11 mouse cellular contexts compared by ENCODE assay signal in genomic region chr12:80082730-80083129, GRCm38 (mm10). TPM values are rescaled to one million over a fixed set of nuclear protein-coding genes. Genes with fewer than 3 reads are reported as not detected.
DNase-seq lines count a peak whose midpoint lies in the region; ATAC-seq and TF ChIP-seq lines count a peak whose summit lies in the region.
"Had no signal": no experiment of that assay in that cellular context is flagged by ENCODE, and none has a peak within 500 bp of the region (broad histone marks: within the 10 kb centered on the region; RNA-seq: fewer than 3 reads in every experiment).

No protein-coding gene starts in this region.

- TF ChIP-seq EP300 in MEL (IDR thresholded peaks at IDR 0.05; ENCODE audit: low read depth in 1 of 2, low read length in 2 of 2), result no peak
- TF ChIP-seq EP300 in liver, postnatal 0 days (IDR thresholded peaks at IDR 0.05; ENCODE audit: low read depth), result no peak

- H3K4me1 ChIP-seq in intestine, embryonic 14.5 days (replicated peaks; ENCODE audit: control insufficient read depth, insufficient read depth, low read length), result peaks cover 21% of the 10 kb centered on the region
- peaks cover 21% of the 10 kb centered on the region for H3K4me1 ChIP-seq in intestine, embryonic 16.5 days (ENCODE audit: control insufficient read depth, insufficient read depth, low read length)
- H3K4me1 ChIP-seq in MEL (ENCODE audit: control insufficient read depth in 1 of 2, insufficient read depth in 2 of 2, low read length in 2 of 2), result peaks cover 10 to 26% of the 10 kb centered on the region in 2 experiments
- H3K4me1 ChIP-seq in embryonic facial prominence, embryonic 10.5 days, result peaks cover 49% of the 10 kb centered on the region
- H3K4me1 ChIP-seq in liver, postnatal 0 days (ENCODE audit: insufficient read depth), result peaks cover 40% of the 10 kb centered on the region

- H3K9me3 ChIP-seq in intestine, embryonic 14.5 days (ENCODE audit: control insufficient read depth, low read length), result no peaks in the 10 kb centered on the region
- H3K9me3 ChIP-seq in intestine, embryonic 16.5 days (ENCODE audit: control insufficient read depth, low read length), result no peaks in the 10 kb centered on the region
- no peaks in the 10 kb centered on the region for H3K9me3 ChIP-seq in MEL (replicated peaks; ENCODE audit: insufficient read depth, low read length)
- H3K9me3 ChIP-seq in embryonic facial prominence, embryonic 10.5 days, result no peaks in the 10 kb centered on the region
- H3K9me3 ChIP-seq in liver, postnatal 0 days (ENCODE audit: low read length), result no peaks in the 10 kb centered on the region
- H3K9me3 ChIP-seq: limb, embryonic 12.5 days had no signal

- peak overlapping the region; percentile 64; the same call in 1 of the 2 replicates for H3K27ac ChIP-seq in intestine, embryonic 14.5 days (ENCODE audit: low read depth)
- no peak overlapping the region for H3K27ac ChIP-seq in intestine, embryonic 16.5 days (ENCODE audit: low read length)
- peak overlapping the region; percentile 79 for H3K27ac ChIP-seq in MEL (ENCODE audit: control insufficient read depth, low read depth, low read length)
- H3K27ac ChIP-seq in embryonic facial prominence, embryonic 10.5 days (replicated peaks), result peak overlapping the region; percentile 76
- peak overlapping the region; percentile 92 for H3K27ac ChIP-seq in liver, postnatal 0 days (ENCODE audit: low read depth)
- H3K27ac ChIP-seq: limb, embryonic 12.5 days had no signal

- peak; percentile 39 for TF ChIP-seq RAD21 in MEL (IDR thresholded peaks at IDR 0.05; ENCODE audit: low read depth, low read length)

- H3K9ac ChIP-seq in intestine, embryonic 14.5 days (ENCODE audit: low read length), result no peak overlapping the region
- no peak overlapping the region for H3K9ac ChIP-seq in intestine, embryonic 16.5 days (ENCODE audit: low read depth, low read length)
- H3K9ac ChIP-seq in MEL (ENCODE audit: control insufficient read depth, low read depth, low read length, poor library complexity, severe bottlenecking), result peak overlapping the region; percentile 15
- no peak overlapping the region for H3K9ac ChIP-seq in liver, postnatal 0 days (replicated peaks)
- H3K9ac ChIP-seq: limb, embryonic 12.5 days had no signal

- H3K4me2 ChIP-seq in intestine, embryonic 14.5 days (ENCODE audit: low read length), result no peak overlapping the region
- H3K4me2 ChIP-seq in intestine, embryonic 16.5 days (ENCODE audit: low read depth, low read length), result no peak overlapping the region
- H3K4me2 ChIP-seq in liver, postnatal 0 days (ENCODE audit: low read depth, low read length), result no peak overlapping the region
- H3K4me2 ChIP-seq: limb, embryonic 12.5 days had no signal

- peak; percentile 24 to 59 (median 54) for TF ChIP-seq CTCF in MEL (IDR thresholded peaks at IDR 0.05 in 2 of 3, conservative IDR thresholded peaks at IDR 0.05 in 1 of 3; ENCODE audit: control insufficient read depth in 1 of 3, insufficient read depth in 1 of 3, low read depth in 2 of 3, low read length in 3 of 3, poor library complexity in 1 of 3, severe bottlenecking in 1 of 3)
- TF ChIP-seq CTCF in liver, postnatal 0 days (IDR thresholded peaks at IDR 0.05; ENCODE audit: low read depth), result peak; percentile 80

- H3K27me3 ChIP-seq in intestine, embryonic 14.5 days (replicated peaks; ENCODE audit: control insufficient read depth, insufficient read depth, low read length), result no peaks in the 10 kb centered on the region
- no peaks in the 10 kb centered on the region for H3K27me3 ChIP-seq in intestine, embryonic 16.5 days (replicated peaks; ENCODE audit: control insufficient read depth, insufficient read depth, low read length)
- H3K27me3 ChIP-seq in MEL (ENCODE audit: control insufficient read depth in 1 of 2, insufficient read depth in 2 of 2, low read length in 2 of 2), result no peaks in the 10 kb centered on the region
- H3K27me3 ChIP-seq in embryonic facial prominence, embryonic 10.5 days (replicated peaks; ENCODE audit: low read depth, poor library complexity, severe bottlenecking), result no peaks in the 10 kb centered on the region
- no peaks in the 10 kb centered on the region for H3K27me3 ChIP-seq in liver, postnatal 0 days (ENCODE audit: insufficient read depth, low read length)
- H3K27me3 ChIP-seq: limb, embryonic 12.5 days had no signal

- H3K4me3 ChIP-seq in intestine, embryonic 14.5 days (ENCODE audit: low read depth, low read length), result no peak overlapping the region
- no peak overlapping the region for H3K4me3 ChIP-seq in intestine, embryonic 16.5 days (ENCODE audit: low read length)
- 0 out of 4 replicates have a peak overlapping the region, but pooled peaks of 1 of the 2 experiments have one; percentile 1 for H3K4me3 ChIP-seq in MEL (ENCODE audit: control insufficient read depth in 1 of 2, insufficient read depth in 1 of 2, low read depth in 2 of 2, low read length in 2 of 2)
- no peak overlapping the region for H3K4me3 ChIP-seq in embryonic facial prominence, embryonic 10.5 days
- no peak overlapping the region for H3K4me3 ChIP-seq in liver, postnatal 0 days (ENCODE audit: low read depth, low read length)
- H3K4me3 ChIP-seq: limb, embryonic 12.5 days; myocyte had no signal

- no peak for ATAC-seq in intestine, embryonic 14.5 days (replicated peaks; ENCODE audit: low FRiP score, low TSS enrichment, low read depth)
- ATAC-seq in intestine, embryonic 16.5 days, result no peak
- ATAC-seq in liver, postnatal 0 days, result no peak
- ATAC-seq in inflammation-experienced regulatory T-cells, adult 6 months, result no peak

- H3K36me3 ChIP-seq in intestine, embryonic 14.5 days (ENCODE audit: control insufficient read depth, insufficient read depth, low read length), result no peaks in the 10 kb centered on the region
- no peaks in the 10 kb centered on the region for H3K36me3 ChIP-seq in intestine, embryonic 16.5 days (ENCODE audit: control insufficient read depth, insufficient read depth, low read length)
- H3K36me3 ChIP-seq in MEL (ENCODE audit: control insufficient read depth in 1 of 2, insufficient read depth in 2 of 2, low read length in 2 of 2), result peaks cover 0 to 21% of the 10 kb centered on the region in 2 experiments; a peak in 2 of 4 replicates
- no peaks in the 10 kb centered on the region for H3K36me3 ChIP-seq in embryonic facial prominence, embryonic 10.5 days (replicated peaks)
- no peaks in the 10 kb centered on the region for H3K36me3 ChIP-seq in liver, postnatal 0 days (replicated peaks; ENCODE audit: insufficient read depth, low read length)
- H3K36me3 ChIP-seq: limb, embryonic 12.5 days had no signal

- H3K79me2 ChIP-seq in MEL (ENCODE audit: control insufficient read depth, insufficient read depth, low read length, poor library complexity), result no peaks in the 10 kb centered on the region

- DNase-seq in intestine, embryonic 14.5 days (ENCODE audit: low spot score), result no peak
- DNase-seq in MEL (ENCODE audit: low read depth, low spot score), result peak; percentile 68
- no peak for DNase-seq in embryonic facial prominence, embryonic 10.5 days (ENCODE audit: low spot score)
- DNase-seq in liver, postnatal 0 days, result peak; percentile 40
- no peak for DNase-seq in MN1 (ENCODE audit: low spot score)
- no peak for DNase-seq in cerebellum, adult 11-12 months
- DNase-seq: kidney, postnatal 25 days had no signal

- 94% methylated on average over 4 of the region's 4 CpGs for WGBS in intestine, embryonic 14.5 days
- WGBS in intestine, embryonic 16.5 days, result 88% methylated on average over 4 of the region's 4 CpGs
- 86% methylated on average over 4 of the region's 4 CpGs for WGBS in embryonic facial prominence, embryonic 10.5 days
- WGBS in liver, postnatal 0 days (ENCODE audit: insufficient replicate concordance), result 60% methylated on average over 4 of the region's 4 CpGs

- TF ChIP-seq POLR2A in MEL (IDR thresholded peaks at IDR 0.05; ENCODE audit: control insufficient read depth in 1 of 2, insufficient read depth in 1 of 2, low read depth in 1 of 2, low read length in 2 of 2, poor library complexity in 1 of 2), result no peak

TF ChIP-seq in MEL, 35 proteins besides CTCF, POLR2A, EP300 and RAD21:
- TF ChIP-seq SMC3 (IDR thresholded peaks at IDR 0.05; ENCODE audit: low read depth, low read length) (peak; percentile 43), RCOR1 (IDR thresholded peaks at IDR 0.05; ENCODE audit: low read depth, low read length) (no peak), ZC3H11A (IDR thresholded peaks at IDR 0.05; ENCODE audit: low read depth, low read length) (0 out of 2 replicates have a peak, but pooled peaks have one; percentile 6), ZKSCAN1 (IDR thresholded peaks at IDR 0.05; ENCODE audit: low read depth, low read length) (no peak), KAT2A (conservative IDR thresholded peaks at IDR 0.05; ENCODE audit: low read depth, low read length) (no peak), MAZ (IDR thresholded peaks at IDR 0.05; ENCODE audit: low read depth, low read length) (no peak)

RNA-seq across cellular contexts. Expression of gene Zfp36l1, which starts 30.1 kb away (rescaled TPM):
- 159 and 165 TPM in 2 replicates for polyA plus RNA-seq in intestine, embryonic 14.5 days (2014; fragmentation: Nextera tagmentation; extraction: Ambion mirVana)
- polyA plus RNA-seq in intestine, embryonic 16.5 days (2015; fragmentation: Nextera tagmentation; extraction: Ambion mirVana), result 79.7 and 89.1 TPM in 2 replicates
- total RNA-seq in MEL (2012; rRNA removed), result 1.2 and 1.5 TPM in 2 replicates
- polyA plus RNA-seq in MEL (2012; ENCODE audit: insufficient read depth in 1 of 2, insufficient read length in 2 of 2, low read depth in 1 of 2, low replicate concordance in 2 of 2, missing spikeins in 1 of 2), result 10 to 100 TPM in 1 of 2 experiments, not detected in 1; 22.5 TPM
- 114 and 119 TPM in 2 replicates for polyA plus RNA-seq in embryonic facial prominence, embryonic 10.5 days (2016; fragmentation: Nextera tagmentation; extraction: Ambion mirVana)
- 42.0 and 45.7 TPM in 2 replicates for polyA plus RNA-seq in liver, postnatal 0 days (2015; fragmentation: Nextera tagmentation; extraction: Ambion mirVana)
- 100 to 1,000 TPM; 109 to 177 (median 123) TPM for polyA plus RNA-seq in inflammation-experienced regulatory T-cells, adult 6 months (2017; shearing (Covaris generic))

Comparison
In these comparisons a context has a peak if more than half of its experiments do, and no peak if none do; other contexts are left out.
1. DNase-seq: peak in MEL (single experiment) and liver, postnatal 0 days (single experiment); none in intestine, embryonic 14.5 days (single experiment), embryonic facial prominence, embryonic 10.5 days (single experiment), MN1 (single experiment) and cerebellum, adult 11-12 months (single experiment).